Mouse (Mus musculus): ENCODE results near the gene Pde4dip. TPM values are rescaled to one million over a fixed set of nuclear protein-coding genes. Genes with fewer than 3 reads are reported as not detected.

The Pde4dip gene
- polyA plus RNA-seq, 1 experiment from 2014 or later = 18.0 TPM

DNA sequence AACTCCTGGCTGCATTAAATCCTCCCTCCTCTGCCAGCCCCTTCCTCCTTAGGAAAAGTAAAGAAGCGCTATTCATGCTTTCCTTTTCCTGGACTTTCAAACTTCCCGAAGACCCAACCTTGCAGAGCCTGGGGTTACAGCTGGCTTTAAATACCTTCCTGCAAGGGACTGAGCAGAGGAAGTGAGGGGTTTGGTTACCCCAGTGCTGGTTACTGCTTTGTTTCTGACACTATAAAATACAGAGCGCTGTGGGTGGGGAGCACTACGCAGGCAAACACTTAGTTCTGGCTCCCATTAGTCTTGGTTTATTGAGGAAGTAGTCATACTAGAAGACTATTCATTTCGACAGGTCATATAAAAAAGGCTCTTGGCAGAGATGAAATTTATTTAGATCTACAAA, 128.7 kb downstream of the Pde4dip start:
- WGBS = 51% methylated on average over 5 of the region's 5 CpGs
- DNase-seq (ENCODE audit: low spot score) (no peak), ATAC-seq (replicated peaks; ENCODE audit: low FRiP score, low read depth) (no peak)
- H3K27me3 ChIP-seq (ENCODE audit: insufficient read depth, low read length) = no peaks in the 10 kb centered on the region
- no peak overlapping the region for H3K4me2 ChIP-seq (ENCODE audit: low read length)
- H3K27ac ChIP-seq = no peak overlapping the region
- no peak overlapping the region for H3K9ac ChIP-seq (ENCODE audit: low read depth, low read length)
- 0 out of 2 replicates have a peak, but pooled peaks cover 3% of the 10 kb centered on the region for H3K4me1 ChIP-seq (replicated peaks; ENCODE audit: insufficient read depth, low read length)
- H3K9me3 ChIP-seq (replicated peaks; ENCODE audit: low read length) = no peaks in the 10 kb centered on the region
- no peak for TF ChIP-seq CTCF (IDR thresholded peaks at IDR 0.05; ENCODE audit: low read depth)
- H3K36me3 ChIP-seq (ENCODE audit: insufficient read depth, low read length) = peaks cover 20% of the 10 kb centered on the region
- no peak overlapping the region for H3K4me3 ChIP-seq (replicated peaks; ENCODE audit: low read depth, low read length)

DNA sequence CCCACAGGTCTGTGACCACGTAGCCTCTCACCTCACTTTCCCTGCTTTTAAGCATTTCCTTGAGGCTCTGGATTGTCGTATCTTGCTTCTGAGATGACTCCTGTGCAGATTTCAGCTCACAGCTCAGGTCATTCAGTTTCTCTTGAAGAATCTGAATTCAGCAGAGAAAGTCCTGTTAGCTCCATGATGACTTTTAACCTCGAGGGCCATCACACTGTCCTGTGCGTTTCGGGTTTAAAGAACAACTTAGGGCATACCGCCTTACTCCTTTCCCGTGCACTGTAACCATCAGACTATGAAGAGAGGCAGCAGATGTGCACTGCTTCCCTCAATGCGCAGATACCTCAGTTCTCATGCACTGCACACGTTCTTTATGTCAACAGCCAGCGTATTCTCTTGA, 131.0 kb downstream of the Pde4dip start:
- Histone ChIP-seq H3K9me3 (replicated peaks; ENCODE audit: low read length) (no peaks in the 10 kb centered on the region), H3K4me2 (ENCODE audit: low read length) (no peak overlapping the region), H3K9ac (ENCODE audit: low read depth, low read length) (no peak overlapping the region), H3K4me3 (replicated peaks; ENCODE audit: low read depth, low read length) (no peak overlapping the region), H3K27ac (peak overlapping the region; percentile 78), H3K4me1 (replicated peaks; ENCODE audit: insufficient read depth, low read length) (no peaks in the 10 kb centered on the region), H3K27me3 (ENCODE audit: insufficient read depth, low read length) (no peaks in the 10 kb centered on the region), H3K36me3 (ENCODE audit: insufficient read depth, low read length) (peaks cover 40% of the 10 kb centered on the region)
- WGBS = 91% methylated on average over 10 of the region's 10 CpGs
- ATAC-seq (replicated peaks; ENCODE audit: low FRiP score, low read depth) (no peak), DNase-seq (ENCODE audit: low spot score) (no peak)
- TF ChIP-seq CTCF (IDR thresholded peaks at IDR 0.05; ENCODE audit: low read depth) = no peak

DNA sequence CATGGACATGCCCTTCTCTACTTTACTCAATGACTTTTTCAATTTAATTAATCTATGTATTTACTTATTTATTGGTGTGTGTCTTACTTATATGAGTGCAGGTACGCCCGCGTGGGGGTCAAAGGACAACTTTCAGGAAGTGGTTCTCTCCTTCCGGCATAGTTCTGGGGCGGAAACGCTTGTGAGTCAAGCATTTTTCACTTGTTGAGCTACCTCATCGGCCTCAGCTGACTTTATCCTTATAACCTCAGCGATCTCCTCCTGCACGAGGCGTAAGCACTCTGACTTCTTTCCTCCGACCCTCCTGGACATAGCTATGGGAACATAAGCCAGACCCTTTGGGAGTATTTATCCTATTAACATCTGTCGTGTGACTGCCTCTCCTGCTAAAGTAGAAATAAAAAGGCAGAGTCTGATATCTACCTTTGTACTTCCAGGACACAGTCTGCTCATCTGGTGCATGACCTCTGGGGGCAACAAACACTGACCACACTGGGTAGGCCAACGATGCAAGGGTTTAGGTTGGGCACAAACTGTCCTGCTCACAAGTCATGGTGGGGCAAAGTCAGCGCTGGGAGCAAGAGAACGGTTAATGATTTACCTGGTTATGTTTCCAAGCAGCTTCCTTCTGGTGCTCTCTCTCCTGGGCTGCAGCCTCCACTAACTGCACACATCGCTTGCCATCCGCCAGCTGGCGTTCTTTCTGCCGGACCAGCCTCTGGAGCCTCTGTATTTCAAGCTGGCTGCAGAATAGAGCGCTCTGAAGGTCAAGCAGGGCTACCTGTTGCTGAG, 132.0 kb downstream of the Pde4dip start:
- ATAC-seq (replicated peaks; ENCODE audit: low FRiP score, low read depth) (peak; percentile 95), DNase-seq (ENCODE audit: low spot score) (peak; percentile 73)
- H3K36me3 ChIP-seq (ENCODE audit: insufficient read depth, low read length) = peaks cover 50% of the 10 kb centered on the region
- H3K4me1 ChIP-seq (replicated peaks; ENCODE audit: insufficient read depth, low read length) = no peaks in the 10 kb centered on the region
- no peaks in the 10 kb centered on the region for H3K9me3 ChIP-seq (replicated peaks; ENCODE audit: low read length)
- no peak overlapping the region for H3K9ac ChIP-seq (ENCODE audit: low read depth, low read length)
- TF ChIP-seq CTCF (IDR thresholded peaks at IDR 0.05; ENCODE audit: low read depth) = peak; percentile 51
- H3K4me3 ChIP-seq (replicated peaks; ENCODE audit: low read depth, low read length) = no peak overlapping the region
- no peaks in the 10 kb centered on the region for H3K27me3 ChIP-seq (ENCODE audit: insufficient read depth, low read length)
- no peak overlapping the region for H3K4me2 ChIP-seq (ENCODE audit: low read length)
- 71% methylated on average over 20 of the region's 20 CpGs for WGBS
- H3K27ac ChIP-seq = peak overlapping the region; percentile 78

DNA sequence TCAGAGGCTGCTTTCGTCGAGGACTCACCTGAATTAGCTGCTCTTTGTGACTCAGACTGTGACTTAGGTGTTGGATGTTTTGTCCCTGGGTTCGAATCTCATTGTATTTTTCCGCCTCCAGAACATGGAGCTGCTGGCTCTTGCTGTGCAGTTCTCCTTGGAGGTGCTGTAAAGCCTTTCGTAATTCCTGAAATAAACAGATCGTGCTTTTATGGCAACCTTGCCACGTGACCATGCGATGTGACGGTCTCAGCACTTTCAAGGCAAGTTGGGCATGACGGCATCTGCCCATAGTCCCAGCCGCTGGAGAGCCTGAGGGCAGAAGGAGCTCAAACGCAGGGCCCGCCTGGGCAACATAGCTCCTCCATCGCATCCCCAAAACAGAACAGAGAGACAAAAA, 133.1 kb downstream of the Pde4dip start:
- DNase-seq (ENCODE audit: low spot score) (no peak), ATAC-seq (replicated peaks; ENCODE audit: low FRiP score, low read depth) (no peak)
- H3K27me3 ChIP-seq (ENCODE audit: insufficient read depth, low read length) = no peaks in the 10 kb centered on the region
- no peak for TF ChIP-seq CTCF (IDR thresholded peaks at IDR 0.05; ENCODE audit: low read depth)
- H3K9me3 ChIP-seq (replicated peaks; ENCODE audit: low read length) = no peaks in the 10 kb centered on the region
- peak overlapping the region; percentile 8; the same call in 1 of the 2 replicates for H3K27ac ChIP-seq
- H3K36me3 ChIP-seq (ENCODE audit: insufficient read depth, low read length) = peaks cover 54% of the 10 kb centered on the region
- no peak overlapping the region for H3K4me3 ChIP-seq (replicated peaks; ENCODE audit: low read depth, low read length)
- 80% methylated on average over 14 of the region's 14 CpGs for WGBS
- H3K4me2 ChIP-seq (ENCODE audit: low read length) = no peak overlapping the region
- no peaks in the 10 kb centered on the region for H3K4me1 ChIP-seq (replicated peaks; ENCODE audit: insufficient read depth, low read length)
- H3K9ac ChIP-seq (ENCODE audit: low read depth, low read length) = no peak overlapping the region

DNA sequence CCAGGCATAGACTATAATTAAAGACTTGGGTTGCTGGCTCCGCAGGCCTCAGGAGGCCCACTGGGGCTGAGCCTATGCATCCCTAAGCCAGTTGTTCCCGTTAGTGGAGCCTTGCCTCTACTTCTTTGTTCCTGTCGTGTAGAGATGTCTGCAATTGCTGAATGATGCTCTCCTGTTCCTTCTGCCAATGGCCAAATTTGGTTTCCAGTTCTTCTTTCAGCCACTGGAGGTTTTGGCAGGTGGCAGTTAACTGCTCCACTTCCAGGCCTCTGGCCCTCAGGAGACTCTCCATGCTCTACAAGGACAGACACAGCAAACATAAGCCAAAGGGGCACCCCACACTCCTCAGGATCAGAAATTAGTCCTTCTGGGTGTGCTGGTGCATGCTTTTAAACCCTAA, 135.6 kb downstream of the Pde4dip start:
- 75% methylated on average over 3 of the region's 3 CpGs for WGBS
- no peak overlapping the region for H3K4me2 ChIP-seq (ENCODE audit: low read length)
- no peaks in the 10 kb centered on the region for H3K4me1 ChIP-seq (replicated peaks; ENCODE audit: insufficient read depth, low read length)
- H3K9me3 ChIP-seq (replicated peaks; ENCODE audit: low read length) = no peaks in the 10 kb centered on the region
- DNase-seq (ENCODE audit: low spot score) (no peak), ATAC-seq (replicated peaks; ENCODE audit: low FRiP score, low read depth) (no peak)
- no peak overlapping the region for H3K9ac ChIP-seq (ENCODE audit: low read depth, low read length)
- peaks cover 70% of the 10 kb centered on the region for H3K36me3 ChIP-seq (ENCODE audit: insufficient read depth, low read length)
- no peak for TF ChIP-seq CTCF (IDR thresholded peaks at IDR 0.05; ENCODE audit: low read depth)
- no peak overlapping the region for H3K27ac ChIP-seq
- H3K4me3 ChIP-seq (replicated peaks; ENCODE audit: low read depth, low read length) = no peak overlapping the region
- no peaks in the 10 kb centered on the region for H3K27me3 ChIP-seq (ENCODE audit: insufficient read depth, low read length)

DNA sequence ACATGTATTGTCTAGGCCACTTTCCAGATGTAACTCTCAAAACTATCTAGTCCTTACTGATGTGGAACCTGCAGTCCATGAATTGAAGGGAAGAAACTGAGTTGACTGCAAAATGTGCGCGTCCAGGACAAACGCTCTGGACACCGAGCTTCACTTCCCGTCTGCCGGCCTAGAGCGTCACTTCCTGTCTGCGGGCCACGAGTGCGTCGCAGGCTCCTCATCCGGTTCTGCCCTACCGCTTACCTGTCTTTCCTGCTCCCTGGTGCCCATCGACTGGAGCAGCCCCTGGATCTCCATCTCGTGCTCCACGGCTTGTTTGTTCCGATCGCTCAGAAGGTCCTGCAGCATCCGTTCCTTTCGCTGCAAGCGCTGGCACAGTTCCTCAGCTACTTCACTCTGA, 136.9 kb downstream of the Pde4dip start:
- TF ChIP-seq CTCF (IDR thresholded peaks at IDR 0.05; ENCODE audit: low read depth) = no peak
- ATAC-seq (replicated peaks; ENCODE audit: low FRiP score, low read depth) = no peak
- no peak overlapping the region for H3K4me3 ChIP-seq (replicated peaks; ENCODE audit: low read depth, low read length)
- no peaks in the 10 kb centered on the region for H3K27me3 ChIP-seq (ENCODE audit: insufficient read depth, low read length)
- no peaks in the 10 kb centered on the region for H3K9me3 ChIP-seq (replicated peaks; ENCODE audit: low read length)
- H3K4me1 ChIP-seq (replicated peaks; ENCODE audit: insufficient read depth, low read length) = no peaks in the 10 kb centered on the region
- WGBS = 93% methylated on average over 21 of the region's 21 CpGs
- H3K27ac ChIP-seq = no peak overlapping the region
- peaks cover 78% of the 10 kb centered on the region for H3K36me3 ChIP-seq (ENCODE audit: insufficient read depth, low read length)
- DNase-seq (ENCODE audit: low spot score) = no peak
- H3K9ac ChIP-seq (ENCODE audit: low read depth, low read length) = no peak overlapping the region
- H3K4me2 ChIP-seq (ENCODE audit: low read length) = no peak overlapping the region
